Mouse (Mus musculus): ENCODE data around the gene Ret. TPM values are rescaled to one million over a fixed set of nuclear protein-coding genes. Genes with fewer than 3 reads are reported as not detected.

Gene Ret
- total RNA-seq (2022), result 1 to 10 TPM; 1.8 to 5.5 (median 4.3) TPM

- DNase-seq (ENCODE audit: low spot score), result no peak
Observed at GRCm38 (mm10) chr6:118197440-118197975, at the start of gene Ret. TSS of gene Ret (minus strand) at chr6:118197718.

DNA sequence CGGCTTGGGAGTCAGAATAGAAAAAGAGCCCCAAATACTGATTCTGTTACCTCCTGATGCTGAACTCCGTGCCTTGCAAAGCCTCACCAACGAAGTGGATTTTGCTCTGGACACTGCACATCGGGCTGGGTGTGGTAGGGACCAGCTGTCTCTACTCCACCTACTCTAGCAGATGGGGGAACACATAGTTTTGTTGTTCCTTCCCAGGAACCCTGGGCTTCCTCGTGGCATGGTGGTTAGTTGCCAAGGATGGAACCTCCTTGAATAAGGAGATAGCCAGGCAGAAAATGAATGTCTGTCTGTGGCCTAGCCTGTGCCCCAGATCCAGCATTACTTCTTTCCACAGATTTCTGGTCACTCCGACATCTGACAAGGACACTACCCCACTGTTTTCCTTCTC lies 49.6 kb upstream of the Ret start:
- no peak for DNase-seq (ENCODE audit: low spot score)

DNA sequence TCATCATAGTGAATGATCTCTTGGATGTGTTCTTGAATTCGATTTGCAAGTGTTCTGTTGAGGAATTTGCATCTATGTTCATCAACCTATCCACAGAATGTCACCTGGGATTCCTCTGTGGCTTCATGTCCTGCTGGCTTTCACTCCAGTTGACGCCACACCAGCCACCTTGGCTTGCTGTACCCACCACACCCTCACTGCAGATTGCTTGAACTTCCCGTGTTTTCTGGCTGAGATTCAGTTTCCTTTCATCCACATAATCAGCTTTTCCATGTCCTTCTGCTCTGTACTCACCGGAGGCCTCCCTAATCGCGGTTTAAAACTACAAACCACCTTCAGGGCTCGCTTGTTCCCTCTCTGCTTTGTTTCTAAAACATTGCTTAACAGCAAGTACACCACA lies 46.6 kb upstream of the Ret start:
- no peak for DNase-seq (ENCODE audit: low spot score)

DNA sequence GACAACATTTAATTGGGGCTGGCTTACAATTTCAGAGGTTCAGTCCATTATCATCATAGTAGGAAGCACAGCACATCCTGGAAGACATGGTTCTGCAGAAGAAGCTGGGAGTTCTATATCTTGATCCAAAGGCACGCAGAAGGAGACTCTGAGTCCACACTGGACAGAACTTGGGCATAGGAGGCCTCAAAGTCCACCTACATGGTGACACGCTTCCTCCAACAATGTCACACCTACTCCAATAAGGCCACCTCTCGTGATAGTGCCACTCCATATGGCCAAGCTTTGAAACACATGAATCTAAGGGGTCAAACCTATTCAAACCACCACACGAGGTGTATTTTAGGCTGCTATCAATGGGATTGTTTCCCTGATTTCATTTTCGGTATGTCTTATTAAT lies 45.4 kb upstream of the Ret start:
- no peak for DNase-seq (ENCODE audit: low spot score)

DNA sequence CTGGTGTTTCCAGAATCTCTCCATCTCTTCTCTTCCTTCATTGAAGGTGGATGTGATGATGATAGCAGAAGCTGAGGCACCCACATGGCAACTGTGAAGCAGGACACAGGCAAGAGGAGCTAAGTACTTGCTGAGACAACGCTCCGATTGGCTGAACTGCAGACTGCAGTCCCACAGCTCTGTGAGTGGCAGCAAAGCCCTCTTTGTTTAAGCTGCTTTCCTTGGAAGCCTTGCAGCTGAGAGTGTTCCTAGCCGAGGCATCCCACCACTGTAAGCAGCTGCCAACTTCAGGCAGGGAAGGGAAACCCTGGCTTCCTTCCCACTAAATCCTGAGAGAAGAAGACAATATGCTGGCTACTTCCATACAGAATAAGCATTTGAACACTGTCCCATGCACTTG lies 28.6 kb upstream of the Ret start:
- no peak for DNase-seq (ENCODE audit: low spot score)

- no peak for DNase-seq (ENCODE audit: low spot score)
Observed at GRCm38 (mm10) chr6:118222471-118222870, 25.0 kb upstream of the Ret start.

- DNase-seq (ENCODE audit: low spot score), result no peak
Observed at GRCm38 (mm10) chr6:118215676-118216075, 18.2 kb upstream of the Ret start.

GRCm38 (mm10) chr6:118208326-118208725 lies 10.8 kb upstream of the Ret start:
- DNase-seq (ENCODE audit: low spot score), result no peak

GRCm38 (mm10) chr6:118206386-118206785 lies 8.9 kb upstream of the Ret start:
- DNase-seq (ENCODE audit: low spot score), result no peak

DNA sequence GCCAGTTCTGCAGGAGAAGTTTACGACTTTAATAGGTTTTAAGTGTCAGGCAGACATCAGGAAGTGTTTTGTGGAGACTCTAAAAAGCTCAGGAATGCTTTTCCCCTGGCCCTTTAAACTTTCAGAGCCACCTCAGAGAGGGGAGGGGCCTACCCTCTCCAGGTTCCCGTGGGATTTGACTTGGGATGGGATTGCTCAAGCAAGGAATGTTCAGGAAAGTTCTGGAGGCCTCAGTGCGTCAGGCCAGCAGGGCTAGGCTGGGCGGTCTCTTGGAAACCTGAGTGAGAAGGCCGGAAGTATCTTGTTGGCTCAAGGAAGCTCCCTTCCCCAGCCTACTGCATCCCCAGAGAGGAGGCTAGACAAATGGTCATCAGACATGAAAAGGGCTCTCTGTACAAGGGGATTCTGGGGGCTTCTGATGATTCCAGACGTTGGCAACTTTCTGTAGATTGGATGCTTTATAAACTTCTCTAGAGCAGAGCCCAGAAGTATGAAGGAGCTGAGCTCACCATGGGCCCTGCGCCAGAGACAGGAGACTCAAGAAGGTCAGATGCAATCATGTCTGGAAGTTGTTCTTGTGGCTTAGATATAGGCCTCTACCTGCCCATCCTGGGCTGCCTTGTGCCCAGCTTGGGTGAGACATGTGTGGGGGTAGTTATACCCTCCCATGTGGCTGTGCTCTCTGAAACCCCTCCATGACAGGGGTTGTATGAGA lies 7.8 kb upstream of the Ret start:
- DNase-seq (ENCODE audit: low spot score), result peak; percentile 78

DNA sequence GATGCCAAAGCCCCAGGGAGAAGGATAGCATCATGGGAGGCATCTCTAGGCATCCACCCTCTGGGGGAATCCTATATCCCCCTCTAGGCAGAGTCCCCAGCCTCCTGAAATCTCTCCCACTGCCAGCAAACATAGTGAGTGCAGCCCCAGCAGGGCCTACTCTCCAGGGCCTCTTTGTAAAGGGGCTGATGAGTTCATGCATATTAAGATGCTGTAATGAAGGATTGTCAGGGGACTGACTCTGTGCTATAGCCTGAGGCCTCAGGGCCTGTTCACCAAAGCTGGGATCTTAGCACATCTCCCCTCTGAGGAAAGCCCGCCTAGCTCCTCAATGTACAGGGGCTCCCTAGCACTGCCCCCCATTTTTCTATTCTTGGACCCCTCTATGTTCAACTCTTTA lies 6.6 kb upstream of the Ret start:
- no peak for DNase-seq (ENCODE audit: low spot score)

DNA sequence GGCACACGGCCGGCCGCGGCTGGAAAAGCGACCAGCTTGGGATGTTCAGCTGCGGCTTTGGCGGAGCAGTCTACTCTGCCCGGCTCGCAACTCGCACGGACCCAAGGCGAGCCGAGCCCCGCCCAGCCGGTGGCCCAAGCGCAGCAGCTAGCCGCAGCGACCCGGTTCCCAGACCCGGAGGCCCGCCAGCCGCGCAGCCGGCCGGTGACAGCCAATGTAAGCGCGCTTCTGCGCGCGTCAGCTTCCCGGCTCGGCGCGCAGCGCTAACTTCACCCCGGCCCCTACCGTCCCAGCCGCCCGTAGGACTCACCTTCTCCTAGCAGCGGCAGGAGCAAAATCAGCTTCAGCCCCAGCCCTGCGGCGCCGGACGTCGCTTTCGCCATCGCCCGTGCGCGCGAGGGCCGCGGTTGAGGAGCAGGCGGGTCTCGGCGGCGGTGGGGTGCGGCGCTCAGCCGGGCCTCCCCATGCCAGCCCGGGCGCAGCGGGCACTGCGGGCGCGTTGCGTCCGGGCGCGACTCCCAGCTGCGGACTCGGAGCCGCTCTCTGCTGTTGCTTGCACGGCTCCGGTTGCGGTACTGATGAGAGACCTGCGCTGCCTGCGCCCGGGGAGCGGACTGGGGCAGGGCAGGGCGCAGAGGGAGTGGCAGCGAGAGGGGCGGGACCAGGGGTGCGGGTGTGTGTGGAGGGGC lies 623 bp downstream of the Ret start:
- peak; percentile 21 for DNase-seq (ENCODE audit: low spot score)

DNA sequence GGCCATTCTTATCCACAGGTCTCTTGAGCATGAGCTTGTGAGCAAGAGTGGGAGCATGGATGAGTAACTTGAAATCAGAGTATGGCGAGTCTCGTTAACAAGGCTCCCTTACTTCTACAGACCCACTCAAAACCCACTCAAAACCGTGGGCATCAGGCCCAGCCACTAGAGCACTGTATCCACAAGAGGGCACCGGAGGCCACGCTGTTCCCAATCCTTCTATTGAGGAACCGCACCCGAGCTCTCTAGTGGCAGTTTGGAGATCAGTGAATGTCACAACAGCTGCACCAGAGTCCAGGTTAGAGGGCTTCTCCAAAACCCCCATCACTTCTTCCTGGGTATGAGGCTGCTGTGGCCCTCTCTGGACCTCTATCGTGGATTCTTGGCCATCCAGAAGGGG lies 2.4 kb downstream of the Ret start:
- DNase-seq (ENCODE audit: low spot score), result peak; percentile 49

DNA sequence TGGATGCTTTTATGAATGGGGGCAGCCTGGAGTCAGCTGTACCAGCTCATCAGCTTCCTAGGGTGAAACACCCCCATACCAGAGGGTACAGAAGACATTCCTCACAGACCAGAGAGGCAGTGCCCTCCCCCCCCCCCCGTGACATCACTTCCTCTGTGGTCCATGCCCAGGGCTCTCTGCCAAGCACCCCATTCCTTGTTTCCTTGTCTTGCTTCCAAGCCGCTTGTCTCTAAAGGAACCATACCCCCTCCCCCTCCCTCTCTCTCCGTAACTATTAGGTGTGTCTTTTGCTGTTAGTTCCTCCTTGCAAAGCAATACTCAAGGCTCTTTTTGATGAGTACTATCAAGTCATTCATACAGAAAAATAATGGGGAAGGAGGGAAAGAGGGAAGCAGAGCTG lies 4.6 kb downstream of the Ret start:
- DNase-seq (ENCODE audit: low spot score), result no peak

DNA sequence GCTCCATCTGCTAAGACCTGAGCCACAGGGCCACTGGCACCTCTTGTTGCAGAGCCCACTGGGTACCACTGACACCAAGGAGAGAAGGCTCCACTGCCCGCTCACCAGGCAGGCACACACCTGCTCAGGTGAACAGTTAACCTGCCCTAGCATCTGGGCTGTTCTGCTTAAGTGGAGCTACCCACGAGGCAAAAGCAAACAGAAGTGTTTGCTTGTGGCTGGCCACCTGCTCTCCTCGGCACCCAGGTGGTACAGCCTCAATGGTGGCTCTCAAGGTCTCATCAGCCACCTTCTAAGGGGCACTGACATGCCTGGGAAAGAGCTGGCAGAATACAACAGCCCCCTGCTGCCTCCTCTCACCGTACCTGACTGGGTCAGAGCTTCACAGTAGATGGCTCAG lies 5.3 kb downstream of the Ret start:
- DNase-seq (ENCODE audit: low spot score), result no peak

- no peak for DNase-seq (ENCODE audit: low spot score)
Observed at GRCm38 (mm10) chr6:118189764-118190163, 7.8 kb downstream of the Ret start.

GRCm38 (mm10) chr6:118188599-118188998 lies 8.9 kb downstream of the Ret start:
- DNase-seq (ENCODE audit: low spot score), result no peak

DNA sequence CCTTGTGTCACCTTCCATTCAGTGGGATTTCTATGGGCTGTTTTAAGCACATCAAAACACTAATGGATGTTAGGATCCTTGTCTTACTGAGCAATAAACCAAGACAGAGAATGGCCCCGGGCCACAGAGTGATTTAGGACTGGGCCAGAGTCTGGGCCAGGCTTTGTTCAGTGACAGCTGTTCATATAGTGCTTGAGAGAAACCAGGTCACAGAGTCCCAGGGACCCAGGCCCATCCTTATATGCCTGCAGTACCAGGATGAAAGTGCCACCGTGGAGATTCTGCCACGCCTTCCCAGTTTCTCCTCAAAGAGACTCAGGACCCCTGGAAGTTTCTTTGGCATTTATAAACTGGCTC lies 10.3 kb downstream of the Ret start:
- DNase-seq (ENCODE audit: low spot score), result no peak

DNA sequence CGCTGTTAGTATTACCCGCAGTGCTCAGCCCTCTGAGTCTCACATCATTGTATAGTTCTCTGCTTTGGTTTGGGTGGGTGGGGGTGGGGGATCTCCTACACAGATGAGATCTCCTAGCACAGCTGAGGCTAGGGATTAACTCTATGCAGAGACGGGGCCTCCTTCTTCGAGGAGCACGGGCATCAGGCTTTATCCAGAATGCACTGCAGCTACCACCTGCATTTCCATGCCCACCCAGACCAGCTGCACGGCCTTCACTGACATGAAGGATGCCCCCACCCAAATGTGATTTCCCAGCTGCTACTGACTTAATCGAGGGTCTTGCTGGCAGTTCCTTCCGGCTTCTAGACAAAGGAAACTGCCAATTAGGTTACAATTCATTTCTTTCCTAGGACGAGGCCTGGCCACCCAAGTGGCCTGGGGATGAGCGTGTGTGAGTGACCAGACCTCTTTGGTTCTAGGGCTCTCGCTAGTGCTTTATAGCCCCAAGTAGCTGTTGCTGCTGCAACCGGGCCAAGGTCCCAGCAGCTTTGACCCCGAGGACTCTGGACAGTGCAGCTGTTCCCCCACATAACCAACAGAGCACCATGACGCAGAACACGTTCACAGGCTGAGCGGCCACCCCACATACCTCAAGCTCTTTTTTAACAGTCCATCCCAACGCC lies 10.8 kb downstream of the Ret start:
- DNase-seq (ENCODE audit: low spot score), result no peak

DNA sequence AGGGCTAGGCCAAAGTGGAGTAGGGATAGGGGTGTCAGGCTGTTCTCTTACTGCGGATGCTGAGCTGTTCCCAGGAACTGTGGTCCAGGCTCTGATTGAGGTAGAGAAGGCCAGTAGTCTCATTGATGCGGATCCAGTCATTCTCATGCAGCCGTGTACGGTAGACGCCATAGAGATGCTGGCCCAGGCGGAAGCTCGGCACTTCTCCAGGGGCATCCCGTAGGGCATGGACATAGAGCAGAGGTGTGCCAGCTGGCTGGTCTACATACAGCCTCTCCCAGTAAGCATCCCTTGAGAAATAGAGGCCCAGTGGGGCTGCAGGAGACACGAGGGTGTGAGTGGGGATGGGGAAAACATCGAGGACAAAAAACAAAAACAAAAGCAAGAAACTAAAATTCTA lies 13.4 kb downstream of the Ret start:
- DNase-seq (ENCODE audit: low spot score), result no peak

DNA sequence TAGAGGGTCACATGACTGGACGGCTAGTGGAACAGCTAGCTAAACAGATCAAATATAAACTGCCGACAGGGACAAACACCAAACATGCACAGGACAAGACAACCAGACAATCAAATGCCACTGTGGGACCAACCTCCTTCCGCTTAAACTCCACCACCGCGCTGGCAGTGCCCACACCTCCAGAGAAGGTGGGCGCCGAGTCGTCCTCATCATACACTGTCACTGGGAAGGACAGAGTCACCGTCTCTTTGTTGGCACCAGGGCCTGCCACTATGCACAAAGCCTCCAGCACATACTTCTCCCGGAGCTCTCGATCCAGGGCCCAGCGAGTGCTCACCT lies 17.5 kb downstream of the Ret start:
- no peak for DNase-seq (ENCODE audit: low spot score)

DNA sequence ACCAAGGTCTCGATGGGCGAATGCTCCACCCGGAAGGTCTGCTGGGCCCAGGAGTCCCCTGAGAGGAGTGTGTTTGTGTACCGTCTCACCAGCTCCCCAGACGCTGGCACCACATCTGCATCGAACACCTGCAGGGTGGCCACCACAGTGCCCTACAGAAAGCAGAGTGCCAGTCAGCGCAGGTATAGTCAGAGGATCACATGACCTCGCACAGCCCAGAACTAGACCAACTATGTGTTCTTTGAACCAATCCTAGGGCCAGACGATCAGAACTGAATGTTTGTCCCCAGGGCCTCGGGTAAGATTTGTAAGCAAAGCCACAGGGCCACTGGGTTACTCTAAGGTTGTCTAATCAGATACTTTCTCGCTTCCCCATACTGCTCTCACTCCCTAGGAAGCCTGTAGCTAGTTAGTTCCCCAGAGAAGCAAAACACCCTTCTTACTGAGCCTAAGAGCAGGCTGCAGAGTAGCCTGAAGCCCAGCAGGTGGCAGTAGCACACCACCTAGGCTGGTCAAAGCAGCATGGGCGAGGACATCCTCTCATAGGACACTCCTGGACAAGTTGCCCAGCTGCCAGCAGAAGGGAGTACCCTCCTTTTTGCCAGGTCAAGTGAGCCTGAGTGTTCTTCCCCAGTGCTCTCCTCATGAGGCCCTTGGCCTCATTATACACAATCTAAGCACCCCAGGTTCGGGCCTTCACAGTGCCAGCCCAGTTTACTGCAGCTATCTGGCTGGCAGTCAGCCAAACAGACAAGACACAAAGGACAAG lies 18.0 kb downstream of the Ret start:
- DNase-seq (ENCODE audit: low spot score), result peak; percentile 62

Measured in heart, adult 8-10 months (tissue).